Mouse (Mus musculus) embryo, embryonic 9.5 days (tissue): ENCODE data around the gene Pgap3.

Source experiments
- DNase-seq: peaks from one replicate; pipeline ENCODE4 v3.0.0-alpha.2; 2017; ENCODE audit errors: extremely low spot score

The Pgap3 gene

GRCm38 (mm10) chr11:98356625-98357394, 43.5 kb downstream of the Pgap3 start:
- DNase-seq, result no peak

DNA sequence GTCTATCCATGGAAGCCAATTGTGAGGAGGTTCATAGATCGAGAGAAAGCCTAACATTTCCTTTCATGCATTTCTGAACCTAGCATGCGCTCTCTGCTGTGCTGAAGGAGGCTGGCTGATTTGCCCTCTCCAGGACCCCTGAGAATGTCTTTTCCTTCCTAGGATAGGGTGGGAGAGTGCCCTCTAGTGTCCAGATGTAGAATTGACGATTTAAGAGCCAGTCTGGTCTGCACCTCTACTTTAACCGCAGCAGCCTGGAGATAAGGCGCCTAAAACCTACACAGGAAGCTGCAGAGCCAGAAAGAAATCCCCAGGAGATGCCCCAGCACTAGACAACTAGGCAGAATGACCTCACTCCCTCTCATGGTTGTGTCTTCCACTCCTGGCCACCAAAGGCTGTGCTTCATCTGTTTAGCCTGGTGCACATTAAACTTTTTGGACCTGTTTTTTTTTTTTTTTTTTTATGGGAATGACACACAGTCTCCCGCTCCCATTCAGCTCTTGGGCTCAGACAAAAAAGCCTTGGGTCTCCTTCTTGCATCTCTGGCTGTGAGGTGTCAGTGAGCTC, 44.5 kb downstream of the Pgap3 start:
- DNase-seq, result peak; percentile 79

GRCm38 (mm10) chr11:98354445-98354844, 45.8 kb downstream of the Pgap3 start:
- no peak for DNase-seq

DNA sequence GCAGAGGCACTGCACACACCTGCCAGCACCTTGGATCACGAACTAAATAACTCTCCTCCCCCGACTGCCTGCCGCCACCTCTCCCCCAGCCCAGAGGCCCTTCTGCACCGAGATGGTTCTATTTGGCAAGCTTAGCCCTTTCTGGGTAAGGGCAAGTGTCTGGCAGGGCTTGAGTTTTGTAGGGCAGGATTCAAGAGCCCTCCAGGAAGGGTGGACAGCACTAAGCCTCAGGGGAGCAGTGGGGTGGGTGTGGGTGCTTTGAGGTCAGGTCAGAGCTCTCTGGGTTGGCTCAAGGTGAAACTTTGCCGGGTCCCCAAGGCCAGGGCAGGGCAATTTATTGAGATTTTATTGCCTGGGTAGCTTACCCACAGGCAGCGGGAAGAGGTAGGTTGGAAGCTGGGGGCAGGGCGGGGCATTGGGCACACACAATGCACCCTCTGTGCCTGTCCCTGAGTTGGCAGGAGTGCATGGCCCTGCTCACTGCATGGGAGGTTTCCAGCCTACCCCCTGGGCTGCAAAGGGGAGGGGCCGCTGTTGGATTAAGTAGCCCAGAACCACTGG, 46.6 kb downstream of the Pgap3 start:
- DNase-seq, result no peak

GRCm38 (mm10) chr11:98352272-98352990, 47.9 kb downstream of the Pgap3 start:
- no peak for DNase-seq

DNA sequence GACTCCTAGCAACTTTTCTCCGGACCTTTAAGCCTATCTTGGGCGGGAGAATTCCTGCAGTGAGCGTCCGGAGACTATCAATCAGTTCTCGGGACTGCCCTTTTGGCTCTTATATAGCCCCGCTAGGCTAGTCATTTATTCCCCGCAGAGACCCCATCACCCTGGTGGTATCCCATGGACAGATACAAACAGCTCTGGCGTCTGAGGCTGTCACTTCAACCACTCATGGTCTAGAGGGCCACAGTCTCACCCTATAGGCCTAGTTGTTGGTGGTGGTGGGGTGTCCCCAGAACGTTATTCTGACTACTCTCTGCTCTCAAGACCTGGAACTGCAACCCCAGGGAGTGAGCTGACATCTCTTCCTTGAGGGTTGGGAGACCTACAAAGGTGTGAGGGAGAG, 51.0 kb downstream of the Pgap3 start:
- DNase-seq, result no peak

DNA sequence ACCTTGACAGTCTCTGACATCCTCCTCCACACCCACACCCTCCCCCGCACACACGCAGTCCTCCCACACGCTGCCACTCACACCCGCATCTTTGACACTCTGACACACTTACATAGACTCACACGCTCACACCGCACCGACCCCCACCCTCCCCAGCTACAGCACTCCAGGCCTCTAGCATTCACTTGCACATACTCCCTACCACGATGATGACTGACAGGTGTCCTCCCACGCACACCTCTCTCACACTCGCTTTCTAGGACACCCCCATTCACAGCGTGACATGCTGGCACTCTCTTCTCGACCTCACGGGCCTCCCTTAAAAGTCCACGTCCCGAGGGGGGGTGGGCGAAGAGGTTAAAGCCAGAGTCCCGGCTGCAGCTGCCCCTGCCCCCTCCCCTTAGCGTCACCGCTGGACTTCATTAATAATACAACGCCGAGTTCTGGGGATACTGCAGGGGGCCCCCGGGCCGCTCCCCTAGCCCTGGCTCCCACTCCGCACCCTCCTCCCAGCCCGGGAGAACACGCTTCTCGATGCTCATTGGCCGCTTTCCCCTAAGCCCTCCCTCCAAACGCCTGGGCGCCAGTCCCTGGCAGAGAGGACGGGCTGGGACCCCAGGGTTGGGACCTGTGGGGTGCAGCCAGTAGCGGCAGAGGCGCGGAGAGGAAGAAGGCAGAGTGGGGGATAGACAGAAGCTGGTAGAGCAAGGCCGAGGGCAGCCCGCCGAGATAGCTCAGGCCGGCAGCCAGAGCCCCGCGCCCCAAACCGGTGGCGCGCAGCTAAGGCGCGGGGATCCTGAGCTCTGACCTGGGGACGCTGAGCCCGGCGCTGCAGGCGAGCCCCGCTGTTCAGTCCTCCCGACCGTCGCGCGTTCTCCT, 52.0 kb downstream of the Pgap3 start, which contains the start of gene Ppp1r1b:
TSS of gene Ppp1r1b (plus strand) at position 322 of the 879 bp plus-strand sequence.
- no peak for DNase-seq

DNA sequence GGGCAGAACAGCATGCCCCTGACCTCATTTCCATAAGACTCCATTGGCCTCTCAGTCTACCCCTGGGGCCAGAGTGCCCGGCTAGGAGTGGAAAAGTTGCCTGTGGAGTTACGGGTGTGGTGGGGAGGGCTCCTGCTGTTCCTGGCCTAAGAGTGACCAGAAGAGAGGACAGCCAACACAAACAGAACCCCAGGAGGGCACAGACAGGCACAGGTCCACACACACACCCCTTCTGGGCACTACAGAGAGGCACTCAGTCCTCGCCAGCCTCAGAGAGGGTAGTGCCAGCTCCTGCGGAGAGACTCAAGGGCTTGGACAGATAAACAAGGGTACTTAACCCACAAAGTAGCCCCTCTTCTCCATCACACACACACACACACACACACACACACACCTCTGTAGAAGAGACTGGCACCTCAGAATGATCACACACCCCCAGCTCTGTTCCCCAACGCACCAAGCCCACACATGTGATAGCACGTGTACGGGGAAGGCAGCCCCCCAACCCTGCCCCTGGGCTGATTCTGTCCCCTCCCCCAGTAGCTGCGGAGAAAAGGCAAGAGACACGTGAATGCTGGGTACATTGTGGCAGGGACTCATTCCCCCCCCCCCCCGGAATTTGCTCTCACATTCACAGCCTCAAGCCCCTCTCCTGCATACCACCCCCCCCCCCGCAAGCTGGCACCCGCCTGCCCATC, 52.8 kb downstream of the Pgap3 start:
- DNase-seq, result no peak

- no peak for DNase-seq
Observed at GRCm38 (mm10) chr11:98346168-98346567, 54.1 kb downstream of the Pgap3 start.

DNA sequence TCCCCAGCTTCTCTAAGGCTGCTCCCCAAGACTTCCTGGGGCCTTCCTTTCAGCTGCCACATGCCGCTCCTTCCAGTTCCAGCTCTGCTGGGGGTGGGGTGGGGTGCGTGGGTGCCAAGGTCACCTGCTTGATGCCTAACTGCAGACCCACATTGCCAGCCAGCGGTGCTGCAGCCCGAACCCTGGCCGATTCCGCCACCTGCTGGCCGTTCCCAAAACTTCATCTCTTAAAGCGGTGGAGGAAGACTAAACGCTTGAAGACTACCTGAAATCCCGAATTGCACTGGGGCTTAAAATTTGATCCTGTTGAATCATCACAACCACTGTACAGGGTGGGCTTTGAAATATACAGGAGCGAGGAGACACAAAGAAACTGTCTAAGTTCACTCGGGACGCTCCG, 55.0 kb downstream of the Pgap3 start:
- DNase-seq, result peak; percentile 82

- peak; percentile 93 for DNase-seq
Observed at GRCm38 (mm10) chr11:98342000-98342945, 58.0 kb downstream of the Pgap3 start.

GRCm38 (mm10) chr11:98341174-98341573, 59.1 kb downstream of the Pgap3 start:
- DNase-seq, result no peak

- DNase-seq, result no peak
Observed at GRCm38 (mm10) chr11:98340597-98340996, 59.7 kb downstream of the Pgap3 start.

DNA sequence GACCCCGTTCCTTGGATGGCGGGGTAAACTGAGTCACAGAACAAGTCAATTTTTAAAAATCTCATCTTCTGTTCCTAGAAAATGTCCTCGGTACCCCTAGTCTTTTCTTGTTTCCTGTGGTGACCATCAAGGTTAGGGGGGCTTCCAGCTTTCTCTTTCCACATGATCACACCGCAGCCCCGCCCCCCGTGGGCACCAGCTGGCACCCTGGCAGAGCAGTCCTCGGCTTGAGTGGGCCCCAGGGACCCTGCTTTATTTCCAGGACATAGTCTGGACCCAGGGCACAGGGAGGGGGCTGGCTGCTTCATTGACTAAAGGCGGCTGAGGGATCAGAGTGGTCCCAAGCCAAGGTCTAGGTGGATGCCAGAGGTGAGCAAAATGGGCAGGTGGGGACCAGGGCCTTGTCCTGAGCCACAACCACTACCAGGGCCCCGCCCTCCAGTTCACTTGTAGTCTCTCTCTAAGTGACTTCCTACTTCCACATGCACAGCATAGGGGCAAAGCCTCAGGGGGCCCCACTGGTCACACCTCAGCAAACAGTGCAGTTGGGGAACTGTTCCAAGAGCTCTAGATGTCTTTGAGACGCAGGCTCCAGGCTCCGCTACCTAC, 60.5 kb downstream of the Pgap3 start:
- no peak for DNase-seq

DNA sequence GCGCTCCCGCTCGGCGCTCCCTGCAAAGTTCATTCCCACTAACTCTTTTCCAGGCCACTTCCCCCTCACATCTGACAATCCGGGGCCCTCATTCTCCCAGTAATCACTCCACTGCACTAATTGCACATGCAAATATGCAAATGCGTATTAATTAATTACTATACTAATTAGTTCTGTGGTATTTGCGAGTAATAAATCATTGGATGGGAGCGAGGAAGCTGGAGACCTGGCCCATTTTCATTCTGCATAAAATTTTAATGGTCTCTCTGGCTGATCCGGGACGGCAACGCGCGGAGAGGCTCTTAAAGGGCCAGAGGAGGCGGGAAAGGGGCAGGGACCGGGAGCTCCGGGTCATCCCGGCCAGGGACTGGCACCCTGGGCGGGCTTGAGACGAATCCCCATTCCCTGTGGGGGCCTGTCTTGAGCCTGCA, 61.2 kb downstream of the Pgap3 start:
- no peak for DNase-seq
